Mouse (Mus musculus): Measurements from ENCODE around the gene Icos.

GRCm38 (mm10) chr1:61007516-61007915 is 29.8 kb downstream of the Icos start:
- TF ChIP-seq POLR2A (IDR thresholded peaks at IDR 0.05; ENCODE audit: borderline replicate concordance, low read depth, low read length) (no peak), CTCF (IDR thresholded peaks at IDR 0.05; ENCODE audit: low read depth, low read length) (no peak)
